Mouse (Mus musculus): ENCODE data around the gene Mta3. TPM values are rescaled to one million over a fixed set of nuclear protein-coding genes. Genes with fewer than 3 reads are reported as not detected.

The Mta3 gene
- total and polyA plus RNA-seq, 3 experiments, result 31.1 to 67.6 (median 39.2) TPM

- Histone ChIP-seq H3K4me1 (ENCODE audit: control insufficient read depth in 1 of 2, insufficient read depth in 2 of 2) (peaks cover 7 to 33% of the 10 kb centered on the region in 2 experiments), H3K4me2 (ENCODE audit: insufficient read depth, low read depth, poor library complexity, severe bottlenecking) (no peak overlapping the region), H3K27me3 (replicated peaks) (no peaks in the 10 kb centered on the region), H3K27ac (ENCODE audit: insufficient read depth, low read depth) (no peak overlapping the region), H3K79me2 (replicated peaks; ENCODE audit: control insufficient read depth, extremely low read depth, insufficient read depth, poor library complexity, severe bottlenecking) (no peaks in the 10 kb centered on the region; the same call in 1 of the 2 replicates), H3K36me3 (replicated peaks in 1 of 2; ENCODE audit: control insufficient read depth in 1 of 2, insufficient read depth in 1 of 2, low read length in 1 of 2) (peaks cover 6 to 41% of the 10 kb centered on the region in 2 experiments), H3K4me3 (replicated peaks in 1 of 3; ENCODE audit: low read depth in 2 of 3, low read length in 2 of 3, poor library complexity in 1 of 3) (no peak overlapping the region), H3K9ac (ENCODE audit: insufficient read depth, low read depth) (no peak overlapping the region), H3K9me3 (replicated peaks; ENCODE audit: low read length) (no peaks in the 10 kb centered on the region)
- in situ Hi-C loops (cut with MboI; ENCODE audit: low pct_ligation_motif_present, low pct_unique_long_range_greater_than_20kb, low sequenced_read_pairs) (loop anchor here (25.0 kb wide), 1 partner anchor 689 kb away; no protein-coding TSS in a partner anchor), dilution Hi-C loops (cut with MboI; ENCODE audit: extremely low pct_ligation_motif_present, extremely low pct_unique_long_range_greater_than_20kb, low sequenced_read_pairs) (no loop called here)
- TF ChIP-seq RAD21 (IDR thresholded peaks at IDR 0.05; ENCODE audit: low read depth, low read length), result no peak
- TF ChIP-seq JUN (IDR thresholded peaks at IDR 0.05; ENCODE audit: insufficient read depth, low read depth, low read length), result no peak
- no peak for TF ChIP-seq MXI1 (IDR thresholded peaks at IDR 0.05; ENCODE audit: low read depth, low read length)
- no peak for TF ChIP-seq ZNF384 (IDR thresholded peaks at IDR 0.05; ENCODE audit: low read depth, low read length)
- TF ChIP-seq POLR2AphosphoS2 (IDR thresholded peaks at IDR 0.05; ENCODE audit: low read depth, low read length), result no peak
- no peak for TF ChIP-seq ETS1 (conservative IDR thresholded peaks at IDR 0.05; ENCODE audit: low read depth, low read length)
- no peak for TF ChIP-seq SMC3 (IDR thresholded peaks at IDR 0.05; ENCODE audit: low read depth, low read length)
- no peak for TF ChIP-seq TCF12 (IDR thresholded peaks at IDR 0.05; ENCODE audit: low read depth, low read length)
- no peak for TF ChIP-seq POLR2A (IDR thresholded peaks at IDR 0.05; ENCODE audit: low read depth, low read length)
- no peak for TF ChIP-seq TBP (conservative IDR thresholded peaks at IDR 0.05; ENCODE audit: low read depth, low read length)
- DNase-seq (ENCODE audit: extremely low read depth), result no peak
Observed at GRCm38 (mm10) chr17:83726496-83726895, 20.5 kb downstream of the Mta3 start.

- dilution Hi-C loops (cut with MboI; ENCODE audit: extremely low pct_ligation_motif_present, extremely low pct_unique_long_range_greater_than_20kb, low sequenced_read_pairs), result no loop called here
- DNase-seq (ENCODE audit: extremely low read depth), result no peak
- H3K4me2 ChIP-seq (ENCODE audit: insufficient read depth, low read depth, poor library complexity, severe bottlenecking), result no peak overlapping the region
- no peak overlapping the region for H3K4me3 ChIP-seq (replicated peaks in 1 of 3; ENCODE audit: low read depth in 2 of 3, low read length in 2 of 3, poor library complexity in 1 of 3)
- no peak overlapping the region for H3K27ac ChIP-seq (ENCODE audit: insufficient read depth, low read depth)
- H3K9me3 ChIP-seq (replicated peaks; ENCODE audit: low read length), result no peaks in the 10 kb centered on the region
- peaks cover 6 to 38% of the 10 kb centered on the region in 2 experiments for H3K36me3 ChIP-seq (replicated peaks in 1 of 2; ENCODE audit: control insufficient read depth in 1 of 2, insufficient read depth in 1 of 2, low read length in 1 of 2)
- H3K9ac ChIP-seq (ENCODE audit: insufficient read depth, low read depth), result no peak overlapping the region
- no peaks in the 10 kb centered on the region; the same call in 1 of the 2 replicates for H3K79me2 ChIP-seq (replicated peaks; ENCODE audit: control insufficient read depth, extremely low read depth, insufficient read depth, poor library complexity, severe bottlenecking)
- H3K27me3 ChIP-seq (replicated peaks), result no peaks in the 10 kb centered on the region
- in situ Hi-C loops (cut with MboI; ENCODE audit: low pct_ligation_motif_present, low pct_unique_long_range_greater_than_20kb, low sequenced_read_pairs), result loop anchor here (25.0 kb wide), 1 partner anchor 690 kb away; no protein-coding TSS in a partner anchor
- peaks cover 8 to 39% of the 10 kb centered on the region in 2 experiments for H3K4me1 ChIP-seq (ENCODE audit: control insufficient read depth in 1 of 2, insufficient read depth in 2 of 2)
- TF ChIP-seq ZKSCAN1 (IDR thresholded peaks at IDR 0.05; ENCODE audit: borderline replicate concordance, low read depth, low read length), result no peak
- TF ChIP-seq ZNF384 (IDR thresholded peaks at IDR 0.05; ENCODE audit: low read depth, low read length), result no peak
- TF ChIP-seq BHLHE40 (IDR thresholded peaks at IDR 0.05; ENCODE audit: low read depth, low read length), result no peak
- TF ChIP-seq ELF1 (IDR thresholded peaks at IDR 0.05; ENCODE audit: low read depth, low read length), result no peak
- no peak for TF ChIP-seq MAZ (IDR thresholded peaks at IDR 0.05; ENCODE audit: low read depth, low read length)
Observed at GRCm38 (mm10) chr17:83727707-83728106, 21.7 kb downstream of the Mta3 start.
